Mouse (Mus musculus) telencephalon, adult 2 months (tissue): ENCODE measurements around the gene Cideb.
A peak's percentile ranks its signal among the peaks of the same experiment; 100 is the strongest.

Source experiments
- DNase-seq: peaks from one replicate; pipeline ENCODE4 v3.0.0-alpha.2; 2011; ENCODE audit warnings: low read depth, low spot score

The Cideb gene

DNA sequence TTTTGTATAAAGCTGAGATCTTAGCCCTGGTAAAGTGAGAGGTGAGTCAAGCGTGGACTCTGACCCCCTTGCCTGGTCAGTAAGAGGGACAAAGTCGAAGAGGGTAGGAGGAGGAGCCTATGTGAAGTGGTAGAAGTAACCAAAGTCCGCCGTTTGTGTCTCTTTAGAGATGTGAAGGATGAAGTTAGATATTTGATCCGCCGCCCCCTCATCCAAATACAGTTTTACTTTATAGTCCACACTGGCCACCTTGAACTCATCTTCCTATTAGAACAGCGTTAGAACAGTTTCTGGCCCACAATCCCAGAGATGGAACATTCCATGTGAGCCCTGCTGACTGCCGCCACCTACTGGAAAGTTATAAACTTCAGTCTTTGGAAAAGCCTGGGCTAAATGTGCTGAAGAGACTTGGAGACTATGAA is at the start of gene Cideb:
TSS of gene Cideb (minus strand) at position 96 of the 422 bp plus-strand sequence.
- DNase-seq: no peak

DNA sequence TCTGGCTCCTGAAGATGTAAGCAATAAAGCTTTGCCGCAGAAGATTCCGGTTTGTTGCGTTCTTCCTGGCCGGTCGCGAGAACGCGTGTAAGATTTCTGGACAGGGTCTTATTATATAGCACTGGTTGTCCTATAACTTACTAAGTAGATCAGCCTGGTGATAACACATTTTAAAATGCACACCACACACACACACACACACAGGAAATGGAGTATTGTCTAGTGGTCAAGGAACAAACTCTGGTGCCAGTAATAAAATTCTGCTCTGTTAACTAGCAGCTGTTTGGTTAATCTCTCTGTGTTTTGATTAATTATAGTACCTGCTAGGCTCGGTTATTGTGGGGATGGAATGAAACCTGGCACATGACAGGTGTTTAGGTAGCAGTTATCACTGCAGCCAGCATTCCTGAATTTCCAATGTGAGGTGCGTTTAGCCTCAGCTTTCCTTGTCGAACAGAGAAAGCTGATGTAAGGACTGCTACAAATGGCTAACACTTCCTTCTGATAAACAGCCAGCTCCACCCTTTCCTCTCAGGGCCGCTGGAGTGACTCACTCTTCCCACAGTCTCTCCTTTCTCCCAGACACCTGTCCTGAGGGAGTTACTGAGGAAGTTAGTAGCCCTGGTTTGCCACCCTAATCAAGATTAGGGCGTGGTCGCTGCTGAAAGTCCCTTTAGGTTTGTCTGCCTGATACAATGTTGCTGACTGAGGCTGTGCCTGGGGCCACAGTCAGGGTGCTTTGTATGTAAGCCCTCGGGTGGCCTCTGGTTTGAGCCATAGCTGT is 37.3 kb upstream of the Cideb start:
- no peak for DNase-seq

DNA sequence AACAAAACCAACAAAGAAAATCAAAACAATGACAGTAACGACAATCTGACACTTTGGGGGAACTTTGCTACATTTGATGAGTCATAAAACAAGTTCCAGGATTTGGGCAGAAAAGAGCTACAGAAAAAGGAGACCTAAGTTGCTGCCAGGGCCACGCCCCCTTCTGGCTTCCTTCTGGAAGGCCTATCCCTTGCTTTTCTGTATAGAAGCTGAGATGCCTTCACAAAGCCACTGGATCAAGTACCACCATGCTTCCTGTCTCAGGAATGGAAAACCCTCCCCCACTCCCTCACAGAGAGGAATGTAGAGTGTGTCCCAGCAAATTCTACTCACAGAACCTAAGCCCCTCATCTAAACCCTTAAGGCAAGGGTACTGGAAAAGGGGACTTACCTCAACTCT is 35.7 kb upstream of the Cideb start:
- no peak for DNase-seq

DNA sequence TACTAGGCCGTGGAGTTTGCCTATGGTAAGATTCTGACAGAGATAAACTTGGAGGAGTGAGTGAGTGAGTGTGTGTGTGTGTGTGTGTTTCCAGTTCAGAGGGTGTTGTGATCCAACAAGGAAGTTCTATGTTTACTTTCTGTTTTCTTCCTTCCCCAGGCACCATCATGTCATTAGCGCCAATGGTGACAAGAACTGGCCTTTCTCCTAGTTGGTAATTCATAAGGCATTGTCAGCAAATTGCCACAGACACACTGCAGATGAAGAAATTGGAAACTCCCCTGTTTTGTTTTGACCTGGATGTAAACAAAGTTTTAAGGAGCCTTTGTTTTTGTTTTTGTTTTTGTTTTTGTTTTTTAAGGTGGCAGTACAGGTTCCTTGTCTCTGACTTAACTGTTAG is 35.2 kb upstream of the Cideb start:
- DNase-seq: no peak

DNA sequence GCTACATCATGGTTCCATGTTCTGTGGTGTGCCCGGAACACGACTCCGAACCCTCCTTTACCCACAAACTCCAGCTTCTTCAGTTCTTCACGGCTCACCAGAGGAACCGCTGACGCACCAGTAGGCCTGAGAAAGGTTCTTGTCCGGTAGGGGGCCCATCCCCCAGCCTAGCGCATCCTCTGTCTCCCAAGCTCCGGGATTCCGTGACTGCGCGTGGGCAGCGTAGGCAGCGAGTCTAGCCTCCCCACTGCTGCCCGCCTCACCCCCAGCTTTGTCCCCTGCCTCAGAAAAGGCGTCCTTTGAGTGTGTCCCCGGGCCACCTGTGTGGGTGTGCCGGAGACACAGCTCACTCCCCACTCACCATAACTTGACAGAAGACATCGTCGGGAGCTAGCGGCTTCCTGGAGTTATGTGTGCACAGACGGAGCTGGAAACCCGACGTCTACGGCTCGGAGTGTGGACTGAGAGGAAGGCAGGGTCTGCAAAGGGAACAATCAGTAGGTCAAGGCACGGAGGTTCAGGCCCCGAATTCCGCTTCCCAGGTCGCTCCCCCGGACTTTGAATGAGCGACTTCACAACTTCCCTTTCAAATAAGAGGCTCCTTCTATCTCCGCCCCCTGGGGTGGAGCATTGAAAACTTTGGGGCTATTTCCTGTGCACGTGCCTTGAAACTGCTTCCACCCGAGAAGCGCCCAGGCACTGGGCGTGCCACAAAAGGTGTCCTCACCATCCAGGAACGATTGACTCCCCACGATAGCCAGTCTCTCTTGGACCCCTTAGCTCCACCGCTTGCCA is 30.2 kb upstream of the Cideb start, which contains the start of gene Ripk3:
TSS of gene Ripk3 (minus strand) at position 610 of the 795 bp plus-strand sequence.
- DNase-seq: no peak

DNA sequence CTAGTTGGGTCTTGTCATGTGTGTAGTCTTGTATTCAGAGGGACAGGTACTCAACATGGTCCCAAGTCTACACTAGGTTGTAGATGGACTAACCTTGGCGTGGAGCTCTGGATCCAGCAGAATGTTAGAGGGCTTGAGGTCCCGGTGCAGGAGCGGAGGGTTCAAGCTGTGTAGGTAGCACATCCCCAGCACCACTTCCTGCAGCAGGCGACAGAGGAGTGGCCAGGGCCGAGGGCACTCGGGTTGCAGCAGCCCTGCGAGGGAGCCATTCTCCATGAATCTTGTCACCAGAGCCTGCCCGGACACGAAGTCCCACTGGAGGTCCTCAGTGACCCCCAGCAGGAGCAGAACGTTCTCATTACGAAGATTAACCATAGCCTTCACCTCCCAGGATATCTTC is 29.5 kb upstream of the Cideb start:
- DNase-seq: no peak

DNA sequence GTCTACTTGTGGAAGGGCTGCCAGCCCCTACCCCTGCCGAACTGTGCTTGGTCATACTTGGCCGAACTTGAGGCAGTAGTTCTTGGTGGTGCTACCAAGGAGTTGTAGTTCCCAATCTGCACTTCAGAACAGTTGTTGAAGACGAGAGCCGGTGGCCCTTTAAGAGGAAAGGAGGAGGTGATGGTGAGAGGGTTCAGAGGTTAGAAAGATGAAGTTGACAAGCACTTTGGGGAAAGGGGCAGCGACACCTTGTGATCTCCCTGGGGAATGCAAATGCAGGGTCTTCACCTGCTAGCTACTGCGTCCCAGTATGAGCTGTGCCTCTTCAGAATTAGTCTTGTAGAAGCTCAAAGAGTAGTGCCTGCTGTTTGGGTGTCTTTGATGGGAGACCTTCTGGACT is 26.9 kb upstream of the Cideb start:
- no peak for DNase-seq

DNA sequence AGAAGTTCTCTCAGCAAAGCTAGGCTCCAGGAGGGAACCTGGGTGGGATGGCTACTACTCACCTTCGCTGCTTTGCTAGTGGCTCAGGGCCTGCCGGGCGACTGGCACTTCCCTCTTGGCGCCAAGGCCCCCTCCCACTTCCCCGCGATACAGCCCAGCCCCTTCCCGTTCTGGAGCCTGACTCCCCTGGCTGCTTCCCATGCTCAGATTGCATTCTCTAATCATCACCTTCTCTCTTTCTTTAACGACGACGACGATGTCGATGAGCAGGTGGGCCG is 25.6 kb upstream of the Cideb start, which contains the start of gene Adcy4:
TSS of gene Adcy4 (minus strand) at position 138 of the 278 bp plus-strand sequence.
- DNase-seq: no peak

DNA sequence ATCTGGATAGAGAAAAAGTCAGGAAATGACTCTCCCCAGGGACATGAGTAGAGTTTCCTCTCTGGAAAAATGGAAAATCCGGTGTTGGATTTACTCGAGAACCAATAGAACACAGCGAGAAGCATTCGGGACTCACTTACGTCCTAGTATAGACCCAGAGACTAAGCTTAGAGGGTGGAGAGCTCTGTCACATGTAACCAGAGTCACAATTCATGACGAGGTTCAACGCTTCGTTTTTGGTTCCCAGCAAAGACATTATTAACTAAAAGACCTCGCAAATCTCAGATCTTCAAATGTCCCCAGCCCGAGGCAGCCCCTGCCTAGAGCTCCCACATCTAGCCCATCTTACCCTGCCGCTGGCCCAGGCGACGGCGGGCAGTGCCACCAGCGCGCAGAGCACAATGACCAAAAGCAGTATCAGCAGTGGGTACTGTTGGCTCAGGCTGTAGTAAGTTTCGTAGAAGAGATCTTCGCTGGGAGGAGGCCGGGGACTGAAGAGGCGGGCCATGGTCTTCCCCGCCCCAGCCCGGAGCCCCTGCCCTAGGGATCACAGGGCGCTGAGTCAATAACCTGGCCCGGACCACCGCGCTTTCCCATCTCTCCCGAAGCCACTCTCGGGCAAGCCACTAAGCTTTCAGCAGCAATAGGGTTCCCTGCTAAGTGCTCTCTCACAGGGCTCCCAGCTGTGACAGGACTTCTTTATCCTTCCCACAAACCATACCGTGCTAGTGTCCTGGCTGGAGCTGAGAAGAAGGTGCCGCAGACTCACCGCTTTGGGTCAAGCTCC is 25.1 kb upstream of the Cideb start:
- no peak for DNase-seq

DNA sequence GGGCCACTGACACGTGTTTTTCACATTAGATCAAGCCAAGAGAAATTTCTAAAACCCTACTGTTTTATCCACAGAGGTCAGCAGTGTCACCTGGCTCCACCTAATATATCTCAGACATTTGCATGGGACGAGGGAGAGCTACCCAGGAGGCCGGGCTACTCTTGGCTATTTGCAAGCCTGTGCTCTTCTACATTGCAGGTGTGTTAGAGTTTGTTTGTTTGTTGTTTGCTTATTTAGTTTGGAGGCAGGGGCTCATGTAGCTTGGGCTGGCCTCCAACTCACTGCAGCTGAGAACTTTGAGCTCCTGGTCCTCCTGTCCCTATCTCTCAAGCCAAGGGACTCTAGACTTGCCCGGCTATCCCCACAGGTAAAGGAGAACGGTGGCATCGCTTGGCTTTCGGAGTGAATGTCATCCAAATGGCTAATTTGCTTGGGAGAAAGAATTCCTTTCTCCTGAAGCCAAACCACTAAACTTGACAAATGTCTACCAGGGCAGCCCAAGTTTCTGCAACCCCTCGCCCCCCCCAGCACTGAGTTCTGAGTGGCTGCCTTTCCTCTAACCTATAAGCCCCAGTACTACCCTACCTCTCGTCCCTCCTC is 24.2 kb upstream of the Cideb start:
- DNase-seq: no peak

DNA sequence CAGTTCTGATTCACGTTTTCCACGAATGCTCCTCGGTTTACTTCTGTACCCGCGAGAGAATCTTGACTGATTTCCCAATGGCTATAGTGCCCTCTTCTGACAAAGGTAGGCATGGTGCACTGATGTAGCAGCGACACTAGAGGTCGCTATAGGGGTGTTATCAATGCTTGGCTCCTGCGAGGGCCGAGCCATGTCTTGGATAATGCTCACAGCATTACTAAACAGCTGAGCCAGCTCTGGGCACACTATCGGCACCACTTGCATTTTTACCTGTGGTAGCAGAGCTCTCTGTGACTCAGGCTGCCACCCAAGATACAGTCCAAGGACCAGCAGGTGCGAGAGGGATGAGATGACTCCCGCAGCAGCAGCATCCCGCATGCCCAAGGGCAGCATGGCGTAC is 23.1 kb upstream of the Cideb start:
- DNase-seq: peak; percentile 50

DNA sequence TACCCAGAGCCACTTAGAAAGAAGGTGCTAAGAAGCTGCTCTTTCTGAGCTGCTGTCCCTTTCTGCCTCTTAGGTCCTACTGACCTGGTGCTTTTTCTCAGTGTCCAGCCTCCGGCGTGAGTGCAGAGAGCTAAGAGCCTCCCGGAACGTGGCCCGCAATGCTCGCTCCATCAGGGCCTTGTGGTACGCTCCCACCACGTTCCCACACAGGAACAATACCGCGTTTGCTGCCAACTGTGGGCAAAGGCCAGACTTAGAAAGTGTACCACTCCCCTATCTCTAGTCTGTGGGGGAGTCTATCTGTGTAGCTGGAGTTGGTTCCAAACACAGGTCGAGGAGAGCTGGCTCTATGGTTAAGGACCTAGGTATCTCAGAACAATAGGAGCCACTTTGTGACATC is 22.5 kb upstream of the Cideb start:
- no peak for DNase-seq

DNA sequence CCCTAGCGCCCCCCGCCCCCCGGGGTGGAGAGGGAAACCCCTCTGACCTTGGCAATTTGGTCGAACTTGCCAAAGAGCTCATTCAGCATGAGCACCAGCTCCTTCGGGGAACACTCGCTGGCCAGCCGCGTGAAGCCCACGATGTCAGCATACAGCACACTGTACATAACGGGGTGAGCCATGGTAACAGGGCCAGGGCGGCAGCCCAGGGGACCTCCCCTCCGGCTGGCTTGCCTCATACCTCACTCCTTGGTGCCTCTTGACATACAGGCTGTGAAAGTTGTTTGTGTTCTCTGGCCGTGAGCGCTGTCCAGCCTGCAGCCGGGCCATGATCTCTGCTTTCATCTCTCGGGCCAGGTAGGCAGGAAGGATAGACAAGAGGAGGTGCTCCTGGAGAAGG is 21.4 kb upstream of the Cideb start:
- DNase-seq: no peak

DNA sequence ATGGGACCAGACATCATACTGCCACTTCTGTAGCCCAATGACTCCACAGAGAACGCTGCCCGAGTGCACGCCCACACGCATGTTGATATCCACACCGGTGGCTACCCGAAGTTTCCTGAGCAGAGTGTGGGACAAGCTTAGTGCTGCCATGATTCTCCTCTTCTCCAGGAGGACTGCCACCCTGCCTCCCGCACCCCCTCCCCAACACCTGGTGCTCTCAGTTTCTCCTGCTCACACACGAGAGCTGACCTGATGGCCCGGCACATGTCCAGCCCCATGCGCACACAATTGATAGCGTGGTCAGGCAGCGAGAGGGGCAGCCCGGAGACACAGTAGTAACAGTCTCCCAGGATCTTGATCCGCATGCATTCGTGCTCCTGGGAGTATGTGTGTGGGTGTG is 20.4 kb upstream of the Cideb start:
- no peak for DNase-seq

DNA sequence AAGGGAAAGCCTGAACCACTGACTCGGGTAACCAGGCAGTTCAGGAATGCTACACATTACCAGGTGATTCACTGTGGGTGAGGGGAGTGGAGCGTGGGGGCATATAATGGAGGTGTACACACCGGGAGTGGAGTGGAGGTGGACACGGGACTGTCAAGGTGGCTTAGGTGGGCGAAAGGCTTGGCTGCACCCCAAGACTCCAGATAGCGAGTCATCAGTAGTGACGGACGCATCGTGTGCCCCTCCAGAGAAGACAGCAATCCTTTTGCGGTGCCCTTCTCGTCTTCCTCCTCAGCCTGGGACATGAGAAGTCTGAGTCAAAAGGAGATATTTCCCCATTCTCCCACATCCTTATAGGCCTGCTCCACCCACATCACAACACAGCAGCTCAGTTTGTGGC is 19.5 kb upstream of the Cideb start:
- no peak for DNase-seq

DNA sequence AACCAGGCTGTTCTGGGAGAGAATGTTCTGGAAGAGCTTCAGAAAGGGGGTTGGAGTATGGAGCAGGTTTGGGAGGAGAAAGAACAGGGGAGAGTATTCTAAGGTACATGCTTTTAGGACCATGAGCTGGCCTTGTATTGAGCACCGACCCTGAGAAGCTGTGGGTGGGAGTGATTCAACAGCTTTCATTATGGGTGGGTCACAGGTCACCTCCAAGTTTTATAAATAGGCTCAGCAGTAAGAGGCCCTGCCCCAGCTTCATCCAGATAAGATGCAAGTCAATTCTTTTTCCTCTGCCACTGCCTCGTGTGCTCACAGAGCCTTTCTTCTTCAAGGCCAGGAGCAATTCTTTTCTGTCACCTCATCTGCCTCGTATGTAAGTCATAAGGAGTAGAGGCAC is 18.9 kb upstream of the Cideb start:
- DNase-seq: no peak

DNA sequence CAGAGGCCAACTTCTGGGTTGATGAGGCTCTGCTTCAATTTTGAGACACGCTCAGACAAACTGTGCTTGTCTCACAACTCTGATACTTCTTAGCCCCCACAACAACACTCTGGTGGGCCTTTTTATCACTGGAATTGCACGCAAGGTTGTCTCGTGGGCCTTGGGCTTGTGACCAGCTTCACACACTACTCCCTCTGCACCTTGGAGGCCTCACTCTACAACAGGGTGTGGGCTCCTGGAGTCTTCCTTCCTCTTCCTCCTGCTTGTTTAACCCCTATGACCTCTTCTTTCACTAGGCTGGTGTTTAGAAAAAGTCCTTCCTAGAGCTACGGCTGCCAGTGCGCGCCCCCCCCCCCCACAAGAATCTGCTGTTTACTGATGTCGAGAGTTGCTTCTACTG is 18.5 kb upstream of the Cideb start:
- no peak for DNase-seq

DNA sequence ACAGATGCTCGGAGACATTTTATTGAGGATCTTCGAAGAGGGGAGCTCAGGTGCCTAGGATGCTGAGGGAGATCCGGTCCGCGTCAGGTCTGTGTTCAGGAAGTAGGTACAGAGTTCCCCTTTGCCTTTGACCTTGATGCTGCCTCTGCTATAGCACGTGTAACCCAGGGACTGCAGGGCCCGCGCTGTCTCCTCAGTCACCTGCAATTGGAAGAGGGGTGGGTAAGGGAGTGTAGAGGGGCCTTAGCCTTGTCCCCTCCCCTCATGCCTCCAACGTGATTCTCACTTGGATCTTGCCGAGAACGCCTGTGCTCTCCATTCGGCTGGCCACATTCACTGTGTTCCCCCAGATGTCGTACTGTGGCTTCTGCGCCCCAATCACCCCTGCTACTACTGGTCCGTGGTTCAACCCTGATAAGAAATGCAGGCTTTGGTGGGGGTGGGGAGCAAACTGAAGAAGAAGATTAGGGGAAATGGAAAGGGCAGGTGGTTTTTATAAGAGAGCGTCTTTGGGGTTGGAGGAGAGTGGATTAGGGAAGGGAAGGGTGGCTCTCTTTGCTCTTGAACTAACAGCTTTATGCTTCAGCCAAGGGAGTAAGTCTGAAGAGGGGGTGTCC is 10.9 kb upstream of the Cideb start:
- DNase-seq: no peak

DNA sequence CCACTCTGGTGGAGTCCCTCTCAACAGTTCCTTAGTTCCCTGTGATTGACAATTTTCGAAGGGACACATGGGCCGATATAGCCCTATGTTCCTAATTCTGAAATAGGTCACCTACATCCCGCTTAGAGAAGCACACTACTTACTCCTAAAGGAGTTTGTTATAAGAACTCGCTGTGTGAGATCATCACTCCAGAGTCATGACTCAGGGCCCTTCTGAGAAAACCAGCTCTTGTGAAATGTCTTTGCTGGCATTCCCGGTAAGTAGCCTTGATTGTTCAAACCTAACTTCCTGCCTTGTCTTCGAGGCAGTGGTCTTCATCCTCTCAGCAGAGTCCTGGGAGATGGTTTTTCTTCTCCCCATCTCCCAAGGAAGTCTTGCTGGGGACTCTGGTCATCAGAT is 10.3 kb upstream of the Cideb start:
- DNase-seq: no peak

DNA sequence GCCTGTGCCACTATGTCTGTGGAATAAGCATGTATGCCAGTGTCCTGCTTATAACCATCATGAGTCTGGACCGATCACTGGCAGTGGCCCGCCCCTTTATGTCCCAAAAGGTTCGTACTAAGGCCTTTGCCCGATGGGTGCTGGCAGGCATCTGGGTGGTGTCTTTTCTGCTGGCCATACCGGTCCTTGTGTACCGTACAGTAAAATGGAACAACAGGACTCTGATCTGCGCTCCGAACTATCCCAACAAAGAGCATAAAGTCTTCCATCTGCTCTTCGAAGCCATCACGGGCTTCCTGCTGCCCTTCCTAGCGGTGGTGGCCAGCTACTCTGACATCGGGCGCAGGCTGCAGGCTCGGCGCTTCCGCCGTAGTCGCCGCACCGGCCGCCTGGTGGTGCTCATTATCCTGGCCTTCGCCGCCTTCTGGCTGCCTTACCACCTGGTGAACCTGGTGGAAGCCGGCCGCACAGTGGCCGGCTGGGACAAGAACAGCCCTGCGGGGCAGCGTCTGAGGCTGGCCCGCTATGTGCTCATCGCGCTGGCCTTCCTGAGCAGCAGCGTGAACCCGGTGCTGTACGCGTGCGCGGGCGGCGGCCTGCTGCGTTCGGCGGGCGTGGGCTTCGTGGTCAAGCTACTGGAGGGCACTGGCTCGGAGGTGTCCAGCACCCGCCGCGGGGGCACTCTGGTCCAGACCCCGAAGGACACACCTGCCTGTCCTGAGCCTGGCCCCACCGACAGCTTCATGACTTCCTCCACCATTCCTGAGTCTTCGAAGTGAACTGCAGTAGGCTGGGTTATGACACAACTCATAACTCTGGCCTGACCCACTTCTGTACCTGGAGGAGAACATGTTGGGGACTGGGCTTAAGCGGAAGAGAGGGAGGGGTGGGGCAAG is 9.5 kb upstream of the Cideb start:
- DNase-seq: no peak

DNA sequence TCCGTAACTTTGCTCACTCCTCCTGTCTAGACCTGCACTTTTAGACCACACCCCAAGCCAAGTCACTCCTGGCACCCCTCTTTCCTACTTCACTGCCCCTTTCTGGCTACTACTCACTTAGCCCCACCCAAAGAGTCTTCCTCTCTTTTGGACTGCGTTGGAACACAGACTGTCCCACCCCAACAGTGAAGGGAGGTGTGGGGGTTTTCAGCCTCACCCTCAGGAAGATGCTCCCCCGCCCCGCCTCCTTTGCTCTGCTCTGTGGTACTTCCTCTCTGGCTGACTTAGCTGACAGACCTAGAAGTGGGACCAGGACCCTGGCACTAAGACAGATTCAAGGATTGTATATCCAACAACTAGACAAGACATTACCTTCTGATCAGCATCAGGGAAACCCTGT is 7.4 kb upstream of the Cideb start, which contains the start of gene Ltb4r1:
TSS of gene Ltb4r1 (plus strand) at position 267 of the 400 bp plus-strand sequence.
- DNase-seq: no peak
